Mouse (Mus musculus): ENCODE measurements at regions not wholly inside any gene's neighbourhood (a gene's known extent, or its start where the extent isn't known, plus 50 kb on each side); places are given as distances from the start of the nearest gene placed in this dataset.

- 89% methylated on average over 3 of the region's 3 CpGs for WGBS
- no peaks in the 10 kb centered on the region for H3K4me1 ChIP-seq (ENCODE audit: control insufficient read depth, insufficient read depth, low read length)
- no peaks in the 10 kb centered on the region for H3K27me3 ChIP-seq (ENCODE audit: control insufficient read depth, insufficient read depth, low read length)
- ATAC-seq (ENCODE audit: low FRiP score, low TSS enrichment): no peak
- H3K9ac ChIP-seq (ENCODE audit: low read depth, low read length): no peak overlapping the region
- no peaks in the 10 kb centered on the region for H3K9me3 ChIP-seq (ENCODE audit: control insufficient read depth, low read length)
- H3K27ac ChIP-seq (ENCODE audit: low read depth, low read length): no peak overlapping the region
- no peaks in the 10 kb centered on the region for H3K36me3 ChIP-seq (ENCODE audit: control insufficient read depth, insufficient read depth, low read length)
- H3K4me2 ChIP-seq (replicated peaks; ENCODE audit: low read depth, low read length): no peak overlapping the region
- H3K4me3 ChIP-seq (ENCODE audit: low read length): no peak overlapping the region
These were observed 273.4 kb downstream of the Tdrd3 start for GRCm38 (mm10) chr14:87689866-87690265.

DNA sequence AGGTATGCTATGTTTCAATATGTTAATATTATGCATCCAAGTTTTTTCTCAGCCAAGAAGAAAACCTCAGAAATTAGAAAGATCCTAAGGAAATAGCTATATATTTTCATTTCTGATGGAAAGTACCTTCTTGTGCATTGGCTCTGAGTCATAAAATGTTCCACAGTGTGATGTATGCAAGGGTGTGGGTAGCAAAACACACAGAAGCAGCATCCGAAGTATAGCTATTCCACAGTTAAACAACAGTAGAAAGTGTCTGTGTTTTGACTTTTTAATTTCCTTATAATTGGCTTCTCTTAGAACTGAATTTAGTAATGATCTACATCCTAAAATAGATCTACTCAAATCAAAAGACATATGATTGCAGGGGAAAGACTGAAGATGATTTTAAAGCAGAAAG lies 320.0 kb downstream of the Tdrd3 start:
- Histone ChIP-seq H3K36me3 (ENCODE audit: control insufficient read depth, insufficient read depth, low read length) (no peaks in the 10 kb centered on the region), H3K4me3 (ENCODE audit: low read length) (no peak overlapping the region), H3K27me3 (ENCODE audit: control insufficient read depth, insufficient read depth, low read length) (no peaks in the 10 kb centered on the region), H3K27ac (ENCODE audit: low read depth, low read length) (no peak overlapping the region), H3K9me3 (ENCODE audit: control insufficient read depth, low read length) (no peaks in the 10 kb centered on the region), H3K4me1 (ENCODE audit: control insufficient read depth, insufficient read depth, low read length) (no peaks in the 10 kb centered on the region), H3K9ac (ENCODE audit: low read depth, low read length) (no peak overlapping the region), H3K4me2 (replicated peaks; ENCODE audit: low read depth, low read length) (no peak overlapping the region)
- 78% methylated on average over 1 of the region's 1 CpGs for WGBS
- ATAC-seq (ENCODE audit: low FRiP score, low TSS enrichment): no peak

DNA sequence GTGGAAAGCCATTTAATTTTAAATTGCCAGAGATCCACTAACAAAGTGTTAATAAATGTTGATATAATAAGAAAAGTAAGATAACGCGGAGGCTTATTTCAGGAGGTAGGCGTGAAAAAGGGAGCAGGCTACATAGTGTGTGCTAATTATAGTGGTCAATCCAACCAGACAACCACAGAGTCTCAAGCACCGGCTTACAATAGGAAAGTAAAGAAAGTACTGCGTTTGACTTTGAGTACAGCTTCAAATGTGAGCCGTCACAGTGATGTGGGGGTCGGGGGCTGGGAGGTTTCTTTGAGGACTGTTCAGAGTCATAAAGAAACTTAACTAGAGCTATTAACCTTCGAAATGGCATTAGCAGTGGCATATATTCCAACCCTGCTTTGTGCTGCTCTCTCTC lies 329.1 kb downstream of the Tdrd3 start:
- no peak overlapping the region for H3K4me3 ChIP-seq (ENCODE audit: low read length)
- no peak overlapping the region for H3K4me2 ChIP-seq (replicated peaks; ENCODE audit: low read depth, low read length)
- ATAC-seq (ENCODE audit: low FRiP score, low TSS enrichment): no peak
- H3K9me3 ChIP-seq (ENCODE audit: control insufficient read depth, low read length): no peaks in the 10 kb centered on the region
- 59% methylated on average over 8 of the region's 8 CpGs for WGBS
- H3K27ac ChIP-seq (ENCODE audit: low read depth, low read length): no peak overlapping the region
- H3K36me3 ChIP-seq (ENCODE audit: control insufficient read depth, insufficient read depth, low read length): no peaks in the 10 kb centered on the region
- H3K9ac ChIP-seq (ENCODE audit: low read depth, low read length): no peak overlapping the region
- H3K4me1 ChIP-seq (ENCODE audit: control insufficient read depth, insufficient read depth, low read length): no peaks in the 10 kb centered on the region
- no peaks in the 10 kb centered on the region for H3K27me3 ChIP-seq (ENCODE audit: control insufficient read depth, insufficient read depth, low read length)

- Histone ChIP-seq H3K9me3 (ENCODE audit: control insufficient read depth, low read length) (no peaks in the 10 kb centered on the region), H3K4me2 (replicated peaks; ENCODE audit: low read depth, low read length) (no peak overlapping the region), H3K27ac (ENCODE audit: low read depth, low read length) (no peak overlapping the region), H3K4me3 (ENCODE audit: low read length) (no peak overlapping the region), H3K9ac (ENCODE audit: low read depth, low read length) (no peak overlapping the region), H3K36me3 (ENCODE audit: control insufficient read depth, insufficient read depth, low read length) (no peaks in the 10 kb centered on the region), H3K27me3 (ENCODE audit: control insufficient read depth, insufficient read depth, low read length) (no peaks in the 10 kb centered on the region), H3K4me1 (ENCODE audit: control insufficient read depth, insufficient read depth, low read length) (no peaks in the 10 kb centered on the region)
- no peak for ATAC-seq (ENCODE audit: low FRiP score, low TSS enrichment)
- WGBS: 56% methylated on average over 5 of the region's 5 CpGs
These were observed 329.6 kb downstream of the Tdrd3 start for GRCm38 (mm10) chr14:87746011-87746410.

- ATAC-seq (ENCODE audit: low FRiP score, low TSS enrichment): no peak
- WGBS: 80% methylated on average over 3 of the region's 3 CpGs
- Histone ChIP-seq H3K36me3 (ENCODE audit: control insufficient read depth, insufficient read depth, low read length) (no peaks in the 10 kb centered on the region), H3K4me2 (replicated peaks; ENCODE audit: low read depth, low read length) (no peak overlapping the region), H3K9me3 (ENCODE audit: control insufficient read depth, low read length) (no peaks in the 10 kb centered on the region), H3K27ac (ENCODE audit: low read depth, low read length) (no peak overlapping the region), H3K4me3 (ENCODE audit: low read length) (no peak overlapping the region), H3K9ac (ENCODE audit: low read depth, low read length) (no peak overlapping the region), H3K4me1 (ENCODE audit: control insufficient read depth, insufficient read depth, low read length) (no peaks in the 10 kb centered on the region), H3K27me3 (ENCODE audit: control insufficient read depth, insufficient read depth, low read length) (no peaks in the 10 kb centered on the region)
These were observed 332.6 kb downstream of the Tdrd3 start for GRCm38 (mm10) chr14:87749068-87749467.

- ATAC-seq (ENCODE audit: low FRiP score, low TSS enrichment): no peak
- no peaks in the 10 kb centered on the region for H3K9me3 ChIP-seq (ENCODE audit: control insufficient read depth, low read length)
- H3K4me2 ChIP-seq (replicated peaks; ENCODE audit: low read depth, low read length): no peak overlapping the region
- H3K4me3 ChIP-seq (ENCODE audit: low read length): no peak overlapping the region
- no peaks in the 10 kb centered on the region for H3K4me1 ChIP-seq (ENCODE audit: control insufficient read depth, insufficient read depth, low read length)
- no peaks in the 10 kb centered on the region for H3K36me3 ChIP-seq (ENCODE audit: control insufficient read depth, insufficient read depth, low read length)
- H3K9ac ChIP-seq (ENCODE audit: low read depth, low read length): no peak overlapping the region
- H3K27me3 ChIP-seq (ENCODE audit: control insufficient read depth, insufficient read depth, low read length): no peaks in the 10 kb centered on the region
- no peak overlapping the region for H3K27ac ChIP-seq (ENCODE audit: low read depth, low read length)
These were observed 333.3 kb downstream of the Tdrd3 start for GRCm38 (mm10) chr14:87749762-87750161.

DNA sequence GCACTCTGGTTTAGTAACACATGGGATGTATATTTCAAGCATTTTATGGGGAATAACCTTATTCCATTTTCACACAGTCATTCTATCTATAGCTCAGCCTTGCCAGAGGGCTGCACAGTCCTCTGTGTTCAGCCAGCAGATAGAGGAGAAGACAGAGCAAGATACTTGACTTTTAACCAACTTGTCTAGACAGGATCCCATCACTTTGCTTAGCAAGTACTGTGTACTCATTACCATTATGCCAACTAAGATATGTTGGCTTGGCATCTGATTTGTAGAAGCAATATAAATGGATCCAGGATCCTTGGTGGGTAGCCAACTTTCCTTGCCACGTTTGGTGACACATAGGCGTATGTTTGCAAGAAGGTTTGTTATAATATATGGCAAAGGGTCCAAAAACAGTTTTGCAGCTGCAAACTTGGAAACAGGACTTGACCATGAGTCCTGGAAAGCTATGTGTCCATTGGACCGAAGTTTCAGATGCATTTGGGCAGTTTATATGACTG lies 334.3 kb downstream of the Tdrd3 start:
- no peak overlapping the region for H3K27ac ChIP-seq (ENCODE audit: low read depth, low read length)
- no peaks in the 10 kb centered on the region for H3K27me3 ChIP-seq (ENCODE audit: control insufficient read depth, insufficient read depth, low read length)
- H3K9ac ChIP-seq (ENCODE audit: low read depth, low read length): no peak overlapping the region
- no peak overlapping the region for H3K4me3 ChIP-seq (ENCODE audit: low read length)
- H3K9me3 ChIP-seq (ENCODE audit: control insufficient read depth, low read length): no peaks in the 10 kb centered on the region
- no peaks in the 10 kb centered on the region for H3K36me3 ChIP-seq (ENCODE audit: control insufficient read depth, insufficient read depth, low read length)
- no peak overlapping the region for H3K4me2 ChIP-seq (replicated peaks; ENCODE audit: low read depth, low read length)
- ATAC-seq (ENCODE audit: low FRiP score, low TSS enrichment): no peak
- 85% methylated on average over 3 of the region's 3 CpGs for WGBS
- no peaks in the 10 kb centered on the region for H3K4me1 ChIP-seq (ENCODE audit: control insufficient read depth, insufficient read depth, low read length)

- Histone ChIP-seq H3K4me3 (ENCODE audit: low read length) (no peak overlapping the region), H3K9ac (ENCODE audit: low read depth, low read length) (no peak overlapping the region), H3K27me3 (ENCODE audit: control insufficient read depth, insufficient read depth, low read length) (no peaks in the 10 kb centered on the region), H3K4me1 (ENCODE audit: control insufficient read depth, insufficient read depth, low read length) (no peaks in the 10 kb centered on the region), H3K36me3 (ENCODE audit: control insufficient read depth, insufficient read depth, low read length) (no peaks in the 10 kb centered on the region), H3K27ac (ENCODE audit: low read depth, low read length) (no peak overlapping the region), H3K9me3 (ENCODE audit: control insufficient read depth, low read length) (no peaks in the 10 kb centered on the region), H3K4me2 (replicated peaks; ENCODE audit: low read depth, low read length) (no peak overlapping the region)
- 68% methylated on average over 4 of the region's 4 CpGs for WGBS
- no peak for ATAC-seq (ENCODE audit: low FRiP score, low TSS enrichment)
These were observed 338.3 kb downstream of the Tdrd3 start for GRCm38 (mm10) chr14:87754744-87755143.

- H3K4me1 ChIP-seq (ENCODE audit: control insufficient read depth, insufficient read depth, low read length): no peaks in the 10 kb centered on the region
- no peak overlapping the region for H3K4me2 ChIP-seq (replicated peaks; ENCODE audit: low read depth, low read length)
- no peaks in the 10 kb centered on the region for H3K9me3 ChIP-seq (ENCODE audit: control insufficient read depth, low read length)
- no peaks in the 10 kb centered on the region for H3K36me3 ChIP-seq (ENCODE audit: control insufficient read depth, insufficient read depth, low read length)
- no peak overlapping the region for H3K27ac ChIP-seq (ENCODE audit: low read depth, low read length)
- no peak for ATAC-seq (ENCODE audit: low FRiP score, low TSS enrichment)
- H3K9ac ChIP-seq (ENCODE audit: low read depth, low read length): no peak overlapping the region
- H3K4me3 ChIP-seq (ENCODE audit: low read length): no peak overlapping the region
- H3K27me3 ChIP-seq (ENCODE audit: control insufficient read depth, insufficient read depth, low read length): no peaks in the 10 kb centered on the region
These were observed 359.0 kb downstream of the Tdrd3 start for GRCm38 (mm10) chr14:87775332-87775890.

Data from kidney, embryonic 14.5 days (tissue).